Mouse (Mus musculus): ENCODE results near the gene Tspan15. TPM values are rescaled to one million over a fixed set of nuclear protein-coding genes. Genes with fewer than 3 reads are reported as not detected.

Tspan15 gene
- 179 and 504 TPM in 2 replicates for polyA plus RNA-seq (2012; rRNA removed)

DNA sequence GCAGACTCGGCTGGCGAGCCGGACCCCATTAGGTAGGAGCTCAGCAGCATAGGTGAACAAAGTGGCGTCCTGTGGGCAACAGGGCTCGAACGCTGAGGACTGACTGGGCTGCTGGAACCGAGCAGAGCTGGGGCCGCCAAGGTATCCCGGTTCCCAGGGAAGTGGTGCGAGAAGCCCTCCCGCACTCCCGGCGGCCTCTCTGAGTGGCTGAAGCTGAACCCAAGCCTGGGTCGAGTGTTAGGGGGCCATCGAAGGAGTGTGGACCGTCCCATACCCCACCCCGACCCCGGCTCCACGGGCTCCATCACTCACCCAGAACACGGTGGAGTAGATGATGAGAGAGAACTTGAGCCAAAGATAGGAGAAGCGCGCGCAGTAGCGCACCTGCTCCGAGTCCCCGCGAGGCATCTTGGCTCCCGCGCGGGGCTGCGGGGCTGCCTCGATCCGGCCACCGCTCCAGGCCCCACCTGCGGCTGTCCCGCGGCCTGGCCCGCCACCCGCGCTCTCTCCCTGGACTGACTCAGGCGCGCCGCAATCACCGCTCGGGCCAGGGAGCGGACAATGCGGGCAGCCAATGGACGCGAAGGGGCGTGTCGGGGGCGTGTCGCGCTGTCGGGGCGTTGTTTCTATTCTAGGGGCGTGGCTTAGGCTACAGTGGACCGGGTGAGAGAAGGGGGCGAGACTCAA lies at the start of gene Tspan15:
Gene Tspan15, minus strand, starts transcription at position 544 of the 687 bp plus-strand sequence.
- H3K36me3 ChIP-seq (ENCODE audit: control insufficient read depth, insufficient read depth, low read length): no peaks in the 10 kb centered on the region
- WGBS: under 1% methylated on average over 59 of the region's 59 CpGs
- peak within 1 kb of the TSS; percentile 83 for H3K27ac ChIP-seq (ENCODE audit: insufficient read depth, low read depth, low read length)

DNA sequence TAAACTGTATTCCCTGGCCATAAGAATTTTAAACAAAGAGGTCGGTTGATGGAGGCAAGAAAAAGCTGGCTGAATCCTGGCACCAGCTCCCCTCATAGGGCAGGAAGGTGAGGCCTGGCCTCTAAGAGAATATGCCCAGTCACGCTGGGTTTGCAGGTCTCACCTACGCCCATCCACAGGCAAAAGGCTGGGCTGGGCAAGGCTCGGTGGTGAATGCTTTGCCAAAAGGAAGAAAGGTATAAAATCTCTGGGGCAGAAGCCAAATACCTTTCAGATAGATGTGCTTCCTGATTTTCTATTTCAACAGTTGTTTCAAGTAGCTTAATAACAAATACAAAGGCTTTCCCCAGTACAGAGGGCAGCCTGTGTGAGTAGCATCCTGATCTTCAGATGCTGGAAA lies 48.6 kb upstream of the Tspan15 start:
- TF ChIP-seq CTCF (IDR thresholded peaks at IDR 0.05; ENCODE audit: extremely low read depth, insufficient read length, insufficient replicate concordance, low read depth, low read length) (no peak), POLR2A (IDR thresholded peaks at IDR 0.05; ENCODE audit: low read depth, low read length) (no peak)
- H3K4me1 ChIP-seq (ENCODE audit: control insufficient read depth, insufficient read depth, insufficient read length, low read length): no peaks in the 10 kb centered on the region
- WGBS: 26% methylated on average over 4 of the region's 4 CpGs
- peaks cover 2% of the 10 kb centered on the region; the same call in 1 of the 2 replicates for H3K36me3 ChIP-seq (ENCODE audit: control insufficient read depth, insufficient read depth, low read length)
- H3K4me3 ChIP-seq (ENCODE audit: low read depth, low read length): no peak overlapping the region
- no peak overlapping the region for H3K27ac ChIP-seq (ENCODE audit: insufficient read depth, low read depth, low read length)
- H3K27me3 ChIP-seq (ENCODE audit: control insufficient read depth, insufficient read depth, low read length): no peaks in the 10 kb centered on the region

More for the DNA sequence above, at the start of gene Tspan15:
- Histone ChIP-seq H3K4me3 (ENCODE audit: low read depth, low read length) (peak within 1 kb of the TSS; percentile 90), H3K27me3 (ENCODE audit: control insufficient read depth, insufficient read depth, low read length) (no peaks in the 10 kb centered on the region), H3K4me1 (ENCODE audit: control insufficient read depth, insufficient read depth, insufficient read length, low read length) (peaks cover 16% of the 10 kb centered on the region)
- TF ChIP-seq POLR2A (IDR thresholded peaks at IDR 0.05; ENCODE audit: low read depth, low read length) (peak; percentile 97), CTCF (IDR thresholded peaks at IDR 0.05; ENCODE audit: extremely low read depth, insufficient read length, insufficient replicate concordance, low read depth, low read length) (no peak)

DNA sequence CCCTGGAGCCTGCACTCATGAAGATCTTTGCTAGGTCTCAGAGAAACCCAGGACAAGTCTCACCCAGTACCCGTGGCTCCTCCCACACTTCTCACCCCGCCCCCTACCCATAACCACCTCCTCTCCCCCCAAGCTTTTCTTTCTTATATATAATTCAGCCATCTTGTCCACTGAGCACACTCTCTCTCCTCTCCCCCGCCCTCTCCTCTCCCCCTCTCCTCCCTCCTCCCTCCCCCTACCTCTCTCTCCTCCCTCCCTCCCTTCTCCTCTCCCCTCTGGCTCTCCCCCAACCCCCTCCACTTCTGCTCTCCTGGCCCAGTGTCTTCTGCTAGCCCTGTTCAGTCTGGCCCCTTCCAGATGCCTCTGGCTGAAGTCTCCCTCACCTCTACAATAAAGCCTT lies 48.0 kb upstream of the Tspan15 start:
- no peak overlapping the region for H3K27ac ChIP-seq (ENCODE audit: insufficient read depth, low read depth, low read length)
- H3K4me1 ChIP-seq (ENCODE audit: control insufficient read depth, insufficient read depth, insufficient read length, low read length): no peaks in the 10 kb centered on the region
- peaks cover under 1% of the 10 kb centered on the region; the same call in 1 of the 2 replicates for H3K36me3 ChIP-seq (ENCODE audit: control insufficient read depth, insufficient read depth, low read length)
- no peak overlapping the region for H3K4me3 ChIP-seq (ENCODE audit: low read depth, low read length)
- H3K27me3 ChIP-seq (ENCODE audit: control insufficient read depth, insufficient read depth, low read length): no peaks in the 10 kb centered on the region
- TF ChIP-seq CTCF (IDR thresholded peaks at IDR 0.05; ENCODE audit: extremely low read depth, insufficient read length, insufficient replicate concordance, low read depth, low read length) (no peak), POLR2A (IDR thresholded peaks at IDR 0.05; ENCODE audit: low read depth, low read length) (no peak)
- WGBS: 60% methylated on average over 3 of the region's 3 CpGs

GRCm38 (mm10) chr10:62277499-62278293 lies 46.6 kb upstream of the Tspan15 start:
- TF ChIP-seq POLR2A (IDR thresholded peaks at IDR 0.05; ENCODE audit: low read depth, low read length) (no peak), CTCF (IDR thresholded peaks at IDR 0.05; ENCODE audit: extremely low read depth, insufficient read length, insufficient replicate concordance, low read depth, low read length) (no peak)
- Histone ChIP-seq H3K4me1 (ENCODE audit: control insufficient read depth, insufficient read depth, insufficient read length, low read length) (no peaks in the 10 kb centered on the region), H3K27me3 (ENCODE audit: control insufficient read depth, insufficient read depth, low read length) (no peaks in the 10 kb centered on the region), H3K27ac (ENCODE audit: insufficient read depth, low read depth, low read length) (no peak overlapping the region), H3K4me3 (ENCODE audit: low read depth, low read length) (no peak overlapping the region), H3K36me3 (ENCODE audit: control insufficient read depth, insufficient read depth, low read length) (no peaks in the 10 kb centered on the region)
- WGBS: 89% methylated on average over 18 of the region's 19 CpGs

GRCm38 (mm10) chr10:62275235-62275634 lies 44.2 kb upstream of the Tspan15 start:
- Histone ChIP-seq H3K36me3 (ENCODE audit: control insufficient read depth, insufficient read depth, low read length) (no peaks in the 10 kb centered on the region), H3K27ac (ENCODE audit: insufficient read depth, low read depth, low read length) (no peak overlapping the region), H3K27me3 (ENCODE audit: control insufficient read depth, insufficient read depth, low read length) (no peaks in the 10 kb centered on the region), H3K4me3 (ENCODE audit: low read depth, low read length) (no peak overlapping the region), H3K4me1 (ENCODE audit: control insufficient read depth, insufficient read depth, insufficient read length, low read length) (no peaks in the 10 kb centered on the region)
- 19% methylated on average over 4 of the region's 4 CpGs for WGBS
- TF ChIP-seq POLR2A (IDR thresholded peaks at IDR 0.05; ENCODE audit: low read depth, low read length): no peak
- peak; percentile 41; the same call in 1 of the 2 replicates for TF ChIP-seq CTCF (IDR thresholded peaks at IDR 0.05; ENCODE audit: extremely low read depth, insufficient read length, insufficient replicate concordance, low read depth, low read length)

DNA sequence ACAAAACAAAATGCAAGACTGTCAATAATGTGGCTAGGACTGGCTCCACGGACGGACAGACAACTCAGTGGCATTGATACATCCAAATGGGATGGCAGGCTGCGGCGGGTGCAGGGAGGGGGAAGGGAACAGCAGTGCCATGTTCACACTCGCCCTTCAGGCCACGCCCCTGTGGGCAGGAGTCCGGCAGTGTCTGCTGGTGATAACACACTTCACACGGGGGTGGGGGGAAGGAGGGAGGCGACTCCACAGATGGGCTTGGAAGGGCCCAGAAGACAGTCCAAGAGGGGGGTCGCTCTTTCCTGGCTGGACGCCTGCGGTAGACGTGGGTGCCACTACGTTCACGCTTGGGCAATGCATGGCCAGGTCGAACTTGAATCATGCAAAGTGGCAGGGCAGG lies 38.2 kb upstream of the Tspan15 start:
- Histone ChIP-seq H3K4me1 (ENCODE audit: control insufficient read depth, insufficient read depth, insufficient read length, low read length) (no peaks in the 10 kb centered on the region; the same call in 1 of the 2 replicates), H3K27ac (ENCODE audit: insufficient read depth, low read depth, low read length) (no peak overlapping the region), H3K36me3 (ENCODE audit: control insufficient read depth, insufficient read depth, low read length) (0 out of 2 replicates have a peak, but pooled peaks cover 2% of the 10 kb centered on the region), H3K4me3 (ENCODE audit: low read depth, low read length) (no peak overlapping the region), H3K27me3 (ENCODE audit: control insufficient read depth, insufficient read depth, low read length) (no peaks in the 10 kb centered on the region)
- no peak for TF ChIP-seq POLR2A (IDR thresholded peaks at IDR 0.05; ENCODE audit: low read depth, low read length)
- no peak for TF ChIP-seq CTCF (IDR thresholded peaks at IDR 0.05; ENCODE audit: extremely low read depth, insufficient read length, insufficient replicate concordance, low read depth, low read length)
- 67% methylated on average over 16 of the region's 16 CpGs for WGBS

GRCm38 (mm10) chr10:62264299-62264698 lies 33.2 kb upstream of the Tspan15 start:
- TF ChIP-seq POLR2A (IDR thresholded peaks at IDR 0.05; ENCODE audit: low read depth, low read length): no peak
- no peak for TF ChIP-seq CTCF (IDR thresholded peaks at IDR 0.05; ENCODE audit: extremely low read depth, insufficient read length, insufficient replicate concordance, low read depth, low read length)
- H3K4me1 ChIP-seq (ENCODE audit: control insufficient read depth, insufficient read depth, insufficient read length, low read length): no peaks in the 10 kb centered on the region; the same call in 1 of the 2 replicates
- H3K27ac ChIP-seq (ENCODE audit: insufficient read depth, low read depth, low read length): no peak overlapping the region
- no peak overlapping the region for H3K4me3 ChIP-seq (ENCODE audit: low read depth, low read length)
- 19% methylated on average over 2 of the region's 2 CpGs for WGBS
- H3K27me3 ChIP-seq (ENCODE audit: control insufficient read depth, insufficient read depth, low read length): no peaks in the 10 kb centered on the region
- no peaks in the 10 kb centered on the region for H3K36me3 ChIP-seq (ENCODE audit: control insufficient read depth, insufficient read depth, low read length)

Data from small intestine, adult 2 months (tissue).